Mouse (Mus musculus) heart, embryonic 10.5 days (tissue): ENCODE measurements at regions not wholly inside any gene's neighbourhood (a gene's known extent, or its start where the extent isn't known, plus 50 kb on each side); places are given as distances from the start of the nearest gene placed in this dataset.

ENCODE experiments used
- DNase-seq: peaks from one replicate; pipeline ENCODE4 v3.0.0-alpha.2; 2017; ENCODE audit warnings: low spot score
- H3K27ac ChIP-seq: fragments of 300-500 bp; sonication (generic); 2 replicates; pipeline ENCODE4 v1.5.1; 2016; ENCODE audit warnings: mild to moderate bottlenecking
- H3K27me3 ChIP-seq: fragments of 300-500 bp; sonication (generic); 2 replicates; pipeline ENCODE4 v1.6.1; 2016; ENCODE audit warnings: mild to moderate bottlenecking; ENCODE audit not compliant: poor library complexity, insufficient read depth, severe bottlenecking
- H3K36me3 ChIP-seq: fragments of 300-500 bp; sonication (generic); 2 replicates; pipeline ENCODE4 v1.6.1; 2016; ENCODE audit warnings: mild to moderate bottlenecking, moderate library complexity
- H3K4me1 ChIP-seq: fragments of 300-500 bp; sonication (generic); 2 replicates; pipeline ENCODE4 v1.6.1; 2016; ENCODE audit warnings: mild to moderate bottlenecking
- H3K4me3 ChIP-seq: fragments of 300-500 bp; sonication (generic); 2 replicates; pipeline ENCODE4 v1.5.1; 2016; ENCODE audit warnings: mild to moderate bottlenecking, moderate library complexity
- H3K9me3 ChIP-seq: fragments of 300-500 bp; sonication (generic); 2 replicates; pipeline ENCODE4 v1.6.1; 2016; ENCODE audit warnings: mild to moderate bottlenecking, moderate library complexity
- WGBS: fragments of 180-500 bp; shearing (Covaris S2); methylation state at CpG from one replicate; pipeline ENCODE4 v1.1.7; 2016; 5-methylcytosine and 5-hydroxymethylcytosine counted together

- no peak for DNase-seq
- Histone ChIP-seq H3K36me3 (no peaks in the 10 kb centered on the region), H3K4me1 (no peaks in the 10 kb centered on the region), H3K9me3 (no peaks in the 10 kb centered on the region), H3K27ac (no peak overlapping the region), H3K4me3 (no peak overlapping the region), H3K27me3 (no peaks in the 10 kb centered on the region)
- WGBS, result 92% methylated on average over 6 of the region's 6 CpGs
Observed at GRCm38 (mm10) chr7:69941881-69942280, 424.7 kb downstream of the Nr2f2 start.

GRCm38 (mm10) chr7:69925261-69925660 is 441.3 kb downstream of the Nr2f2 start:
- no peak overlapping the region for H3K4me3 ChIP-seq
- DNase-seq, result no peak
- H3K36me3 ChIP-seq, result no peaks in the 10 kb centered on the region
- no peaks in the 10 kb centered on the region for H3K9me3 ChIP-seq
- 77% methylated on average over 5 of the region's 5 CpGs for WGBS
- H3K27me3 ChIP-seq, result no peaks in the 10 kb centered on the region
- H3K27ac ChIP-seq, result no peak overlapping the region
- no peaks in the 10 kb centered on the region for H3K4me1 ChIP-seq

DNA sequence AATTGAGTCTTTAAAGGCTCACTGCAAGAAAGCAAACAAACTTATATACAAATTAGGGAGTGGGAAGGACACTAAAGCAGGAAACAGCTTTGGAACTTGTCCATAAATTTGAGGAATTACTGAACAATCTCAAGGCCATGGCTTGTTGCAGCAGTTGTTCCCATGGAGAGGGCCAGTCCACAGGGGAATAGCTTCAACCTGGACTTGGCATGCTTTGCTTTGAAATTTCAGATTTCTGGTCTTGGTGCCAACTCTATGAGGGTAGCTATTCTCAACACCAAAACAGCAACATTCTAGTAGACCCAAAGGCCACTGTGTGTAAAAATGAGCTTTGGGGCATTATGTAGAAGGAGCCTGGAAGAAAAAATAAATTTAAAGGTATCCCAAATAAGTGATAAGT is 442.0 kb downstream of the Nr2f2 start:
- Histone ChIP-seq H3K27ac (no peak overlapping the region), H3K4me3 (no peak overlapping the region), H3K36me3 (no peaks in the 10 kb centered on the region), H3K27me3 (no peaks in the 10 kb centered on the region), H3K9me3 (no peaks in the 10 kb centered on the region), H3K4me1 (no peaks in the 10 kb centered on the region)
- no peak for DNase-seq

- H3K4me1 ChIP-seq, result no peaks in the 10 kb centered on the region
- H3K4me3 ChIP-seq, result no peak overlapping the region
- no peaks in the 10 kb centered on the region for H3K36me3 ChIP-seq
- 59% methylated on average over 4 of the region's 4 CpGs for WGBS
- DNase-seq, result no peak
- H3K27me3 ChIP-seq, result no peaks in the 10 kb centered on the region
- no peak overlapping the region for H3K27ac ChIP-seq
- H3K9me3 ChIP-seq, result no peaks in the 10 kb centered on the region
Observed at GRCm38 (mm10) chr7:69911760-69912159, 454.8 kb downstream of the Nr2f2 start.

GRCm38 (mm10) chr7:69890503-69891061 is 476.0 kb downstream of the Nr2f2 start:
- H3K36me3 ChIP-seq, result no peaks in the 10 kb centered on the region
- DNase-seq, result no peak

GRCm38 (mm10) chr7:69888251-69888650 is 478.3 kb downstream of the Nr2f2 start:
- no peak for DNase-seq
- Histone ChIP-seq H3K4me1 (peaks cover 6% of the 10 kb centered on the region; the same call in 1 of the 2 replicates), H3K4me3 (no peak overlapping the region), H3K36me3 (no peaks in the 10 kb centered on the region), H3K27me3 (no peaks in the 10 kb centered on the region), H3K27ac (no peak overlapping the region), H3K9me3 (no peaks in the 10 kb centered on the region)
- WGBS, result 84% methylated on average over 7 of the region's 7 CpGs

More at GRCm38 (mm10) chr7:69890503-69891061, 476.0 kb downstream of the Nr2f2 start:
- peaks cover 6% of the 10 kb centered on the region; the same call in 1 of the 2 replicates for H3K4me1 ChIP-seq
- no peaks in the 10 kb centered on the region for H3K9me3 ChIP-seq
- H3K27me3 ChIP-seq, result no peaks in the 10 kb centered on the region
- no peak overlapping the region for H3K27ac ChIP-seq
- no peak overlapping the region for H3K4me3 ChIP-seq
- WGBS, result 69% methylated on average over 9 of the region's 9 CpGs

DNA sequence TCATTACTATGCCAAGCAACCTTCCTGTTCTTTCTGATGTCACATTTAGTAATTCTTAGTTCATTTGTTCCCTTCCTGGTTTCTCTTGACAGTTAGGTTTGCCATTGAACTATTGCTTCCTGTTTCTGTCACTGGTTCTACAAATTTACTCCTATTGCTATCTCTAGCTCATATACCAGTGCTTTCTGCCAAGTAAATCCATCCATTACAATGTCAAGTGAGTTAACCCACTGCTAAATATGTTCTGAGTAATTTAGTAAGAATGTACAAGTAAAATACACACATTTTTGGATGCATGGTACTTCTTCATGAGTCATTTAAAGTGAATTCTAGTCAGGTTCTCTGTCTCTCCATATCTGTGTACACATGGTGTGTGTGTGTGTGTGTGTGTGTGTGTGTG is 489.5 kb downstream of the Nr2f2 start:
- Histone ChIP-seq H3K36me3 (no peaks in the 10 kb centered on the region), H3K27ac (no peak overlapping the region), H3K27me3 (no peaks in the 10 kb centered on the region), H3K4me1 (no peaks in the 10 kb centered on the region), H3K4me3 (no peak overlapping the region), H3K9me3 (no peaks in the 10 kb centered on the region)
- no peak for DNase-seq

DNA sequence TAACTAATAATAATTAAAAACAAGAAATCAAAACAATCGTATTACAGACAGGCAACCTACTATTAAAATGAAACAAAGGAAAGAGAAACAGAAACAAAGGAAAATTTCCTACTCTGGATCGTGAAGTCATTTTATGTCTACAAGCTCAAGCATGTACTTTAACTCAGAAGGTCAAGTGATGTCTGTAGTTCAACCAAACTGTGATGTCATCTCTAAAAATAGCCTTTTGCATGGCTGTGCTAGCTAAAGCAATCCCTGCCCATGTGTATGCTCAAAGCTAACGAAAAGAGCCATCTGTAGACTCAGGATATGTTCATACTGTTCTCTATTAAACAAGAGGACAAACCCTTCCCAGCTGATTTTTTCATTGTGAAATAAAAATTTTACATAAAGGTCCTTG is 500.7 kb downstream of the Nr2f2 start:
- no peaks in the 10 kb centered on the region for H3K9me3 ChIP-seq
- H3K27me3 ChIP-seq, result no peaks in the 10 kb centered on the region
- no peak for DNase-seq
- no peaks in the 10 kb centered on the region for H3K36me3 ChIP-seq
- H3K4me3 ChIP-seq, result no peak overlapping the region
- no peaks in the 10 kb centered on the region for H3K4me1 ChIP-seq
- 64% methylated on average over 3 of the region's 3 CpGs for WGBS
- no peak overlapping the region for H3K27ac ChIP-seq

GRCm38 (mm10) chr7:69844631-69845324 is 521.8 kb downstream of the Nr2f2 start:
- no peak for DNase-seq
- no peaks in the 10 kb centered on the region for H3K9me3 ChIP-seq
- no peaks in the 10 kb centered on the region for H3K4me1 ChIP-seq
- 77% methylated on average over 19 of the region's 19 CpGs for WGBS
- H3K27me3 ChIP-seq, result no peaks in the 10 kb centered on the region
- no peak overlapping the region for H3K4me3 ChIP-seq
- no peak overlapping the region for H3K27ac ChIP-seq
- H3K36me3 ChIP-seq, result no peaks in the 10 kb centered on the region

DNA sequence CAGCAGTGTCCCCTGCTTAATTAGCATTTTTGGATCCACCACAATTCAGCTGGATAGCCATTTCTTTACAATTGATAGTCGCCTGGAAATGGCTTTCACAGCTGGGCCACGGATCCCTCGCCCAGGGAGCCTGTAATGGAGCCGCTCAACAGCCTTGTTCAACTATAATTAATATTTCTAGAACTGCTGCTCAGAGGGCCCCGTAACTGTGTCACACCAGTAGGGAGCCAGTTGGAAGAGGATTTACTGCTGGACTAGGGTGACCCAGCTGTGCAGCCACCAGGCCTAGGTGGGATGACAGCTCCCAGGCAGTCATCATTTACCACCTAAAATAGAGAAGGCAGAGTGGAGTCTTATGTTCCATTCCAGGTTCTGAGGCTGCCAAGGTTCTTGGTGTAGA is 529.2 kb downstream of the Nr2f2 start:
- WGBS, result 89% methylated on average over 5 of the region's 5 CpGs
- H3K9me3 ChIP-seq, result no peaks in the 10 kb centered on the region
- DNase-seq, result no peak
- H3K36me3 ChIP-seq, result no peaks in the 10 kb centered on the region
- H3K27ac ChIP-seq, result no peak overlapping the region
- H3K4me1 ChIP-seq, result no peaks in the 10 kb centered on the region
- H3K4me3 ChIP-seq, result no peak overlapping the region
- H3K27me3 ChIP-seq, result no peaks in the 10 kb centered on the region

- H3K36me3 ChIP-seq, result no peaks in the 10 kb centered on the region
- DNase-seq, result no peak
- no peak overlapping the region for H3K4me3 ChIP-seq
- H3K27ac ChIP-seq, result no peak overlapping the region
- 73% methylated on average over 8 of the region's 8 CpGs for WGBS
- H3K9me3 ChIP-seq, result no peaks in the 10 kb centered on the region
- H3K4me1 ChIP-seq, result no peaks in the 10 kb centered on the region
- no peaks in the 10 kb centered on the region for H3K27me3 ChIP-seq
Observed at GRCm38 (mm10) chr7:69827251-69827650, 539.3 kb downstream of the Nr2f2 start.

GRCm38 (mm10) chr7:69820570-69820969 is 546.0 kb downstream of the Nr2f2 start:
- no peak overlapping the region for H3K4me3 ChIP-seq
- H3K4me1 ChIP-seq, result no peaks in the 10 kb centered on the region
- no peaks in the 10 kb centered on the region for H3K27me3 ChIP-seq
- no peak for DNase-seq
- no peak overlapping the region for H3K27ac ChIP-seq
- no peaks in the 10 kb centered on the region for H3K9me3 ChIP-seq
- WGBS, result 81% methylated on average over 2 of the region's 2 CpGs
- no peaks in the 10 kb centered on the region for H3K36me3 ChIP-seq

DNA sequence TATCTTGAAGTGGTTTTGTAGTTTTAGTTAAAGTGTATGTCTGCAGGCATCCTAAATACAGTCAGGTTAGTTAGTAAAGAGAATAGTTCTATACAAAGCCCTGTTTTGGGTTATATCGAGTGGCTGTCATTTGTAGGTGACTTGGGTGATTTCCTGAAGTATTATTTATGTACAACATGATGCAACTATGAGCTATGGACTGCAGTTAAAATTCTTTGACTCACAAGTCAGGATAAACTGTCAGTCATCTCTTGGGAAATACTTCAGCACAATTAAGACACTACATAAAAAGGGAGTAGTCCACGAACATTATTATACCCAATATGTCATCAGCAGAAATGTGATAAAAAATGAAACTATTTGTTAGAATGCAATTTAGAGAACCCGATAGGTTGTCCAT is 554.2 kb downstream of the Nr2f2 start:
- Histone ChIP-seq H3K4me3 (no peak overlapping the region), H3K27ac (no peak overlapping the region), H3K27me3 (no peaks in the 10 kb centered on the region), H3K4me1 (peaks cover under 1% of the 10 kb centered on the region), H3K36me3 (no peaks in the 10 kb centered on the region), H3K9me3 (no peaks in the 10 kb centered on the region)
- 86% methylated on average over 3 of the region's 3 CpGs for WGBS
- no peak for DNase-seq

DNA sequence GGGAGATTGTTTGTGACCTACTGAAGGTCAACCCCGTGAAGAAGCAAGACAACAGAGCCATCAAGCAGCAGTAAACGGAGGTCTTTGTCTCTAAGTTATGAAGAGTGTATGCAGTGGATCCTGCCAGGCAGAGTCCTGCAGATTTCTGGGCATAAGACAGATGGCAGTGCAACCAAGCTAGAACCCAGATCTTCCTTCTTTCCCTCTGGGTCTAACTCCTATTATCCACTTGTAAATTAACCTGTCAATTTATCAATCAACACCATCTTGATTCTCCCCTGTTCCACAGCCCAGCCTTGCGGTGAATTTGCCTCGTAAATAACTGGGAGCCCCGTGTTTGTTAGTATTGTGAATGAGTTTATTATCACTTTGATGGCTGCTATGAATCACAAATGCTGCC is 555.7 kb downstream of the Nr2f2 start:
- H3K36me3 ChIP-seq, result no peaks in the 10 kb centered on the region
- WGBS, result 17% methylated on average over 5 of the region's 5 CpGs
- no peak overlapping the region for H3K27ac ChIP-seq
- no peaks in the 10 kb centered on the region for H3K27me3 ChIP-seq
- H3K4me3 ChIP-seq, result no peak overlapping the region
- peak; percentile 75 for DNase-seq
- H3K4me1 ChIP-seq, result peaks cover 4% of the 10 kb centered on the region
- H3K9me3 ChIP-seq, result no peaks in the 10 kb centered on the region
